Mouse (Mus musculus) B cell, adult 2 months (primary cell): Measurements from ENCODE around the gene Sim1.

Experiments used
- DNase-seq, 2 experiments: peaks; one replicate each; pipeline ENCODE4 v3.0.0; 2022

Gene Sim1

GRCm38 (mm10) chr10:50894170-50894991, at the start of gene Sim1:
Gene Sim1 (plus strand): TSS chr10:50894754.
- DNase-seq = peak in 1 of 2 experiments; percentile 33

DNA sequence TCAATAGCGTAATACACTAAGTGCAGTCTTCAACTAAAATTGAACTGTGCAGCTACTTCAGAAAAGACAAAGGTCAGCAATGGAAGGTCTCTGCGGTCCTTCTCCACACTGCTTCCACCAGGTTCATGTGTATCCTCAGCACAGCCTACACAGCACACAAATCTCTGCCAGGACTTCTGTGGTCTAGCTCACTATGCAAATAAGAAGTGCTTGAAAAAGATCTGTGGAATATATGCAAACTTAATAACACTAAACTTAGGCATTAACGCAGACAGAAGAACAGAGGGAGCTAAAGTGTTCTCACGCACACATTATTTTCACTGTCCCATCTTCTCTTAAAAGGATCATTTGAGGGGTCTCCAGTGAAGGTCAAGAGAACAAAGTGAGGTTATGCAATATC, 26.4 kb upstream of the Sim1 start:
- DNase-seq = no peak

- no peak for DNase-seq
These were observed 17.6 kb upstream of the Sim1 start for GRCm38 (mm10) chr10:50876952-50877351.

- DNase-seq = peak; percentile 28 to 36
These were observed 13.0 kb upstream of the Sim1 start for GRCm38 (mm10) chr10:50881476-50882069.

DNA sequence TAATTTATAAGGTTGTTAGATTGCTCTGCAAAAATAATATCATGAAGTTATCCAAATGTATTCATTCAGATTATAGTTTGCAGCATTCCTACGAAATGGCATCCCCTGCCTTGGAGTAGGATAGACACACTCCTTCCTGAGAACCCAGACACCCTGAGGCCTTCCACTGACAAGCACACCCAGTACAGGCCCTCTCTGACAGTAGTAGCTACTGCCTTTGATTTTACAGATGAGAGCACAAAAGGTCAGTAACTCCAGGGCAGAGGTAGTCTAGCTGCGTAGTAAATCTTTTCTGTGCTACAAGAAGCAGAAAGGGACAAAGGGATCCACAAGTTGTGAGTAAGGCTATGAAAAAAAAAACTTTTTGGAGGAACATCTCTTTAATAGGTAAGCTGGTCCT, 12.2 kb upstream of the Sim1 start:
- no peak for DNase-seq

GRCm38 (mm10) chr10:50886305-50886704, 8.2 kb upstream of the Sim1 start:
- DNase-seq = no peak

DNA sequence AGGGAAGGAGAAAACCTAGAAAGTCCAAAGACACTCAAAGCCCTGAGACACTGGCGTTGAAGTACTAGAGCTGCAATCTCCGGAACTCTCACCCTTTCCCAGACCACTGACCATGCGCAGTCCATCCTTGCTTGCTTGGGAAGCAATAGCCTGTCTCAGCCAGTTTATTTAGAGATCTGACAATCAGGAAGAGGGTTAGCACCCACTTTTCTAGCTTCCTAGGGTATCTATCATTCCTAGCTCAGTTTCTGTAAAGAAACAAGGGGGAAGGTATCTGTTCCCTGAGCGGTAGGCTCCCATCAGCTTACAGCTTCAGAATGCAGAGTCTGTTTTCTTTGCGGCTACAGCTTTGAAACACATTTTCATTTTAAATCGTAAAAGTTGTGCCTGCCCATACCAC, 3.9 kb upstream of the Sim1 start:
- DNase-seq = no peak

DNA sequence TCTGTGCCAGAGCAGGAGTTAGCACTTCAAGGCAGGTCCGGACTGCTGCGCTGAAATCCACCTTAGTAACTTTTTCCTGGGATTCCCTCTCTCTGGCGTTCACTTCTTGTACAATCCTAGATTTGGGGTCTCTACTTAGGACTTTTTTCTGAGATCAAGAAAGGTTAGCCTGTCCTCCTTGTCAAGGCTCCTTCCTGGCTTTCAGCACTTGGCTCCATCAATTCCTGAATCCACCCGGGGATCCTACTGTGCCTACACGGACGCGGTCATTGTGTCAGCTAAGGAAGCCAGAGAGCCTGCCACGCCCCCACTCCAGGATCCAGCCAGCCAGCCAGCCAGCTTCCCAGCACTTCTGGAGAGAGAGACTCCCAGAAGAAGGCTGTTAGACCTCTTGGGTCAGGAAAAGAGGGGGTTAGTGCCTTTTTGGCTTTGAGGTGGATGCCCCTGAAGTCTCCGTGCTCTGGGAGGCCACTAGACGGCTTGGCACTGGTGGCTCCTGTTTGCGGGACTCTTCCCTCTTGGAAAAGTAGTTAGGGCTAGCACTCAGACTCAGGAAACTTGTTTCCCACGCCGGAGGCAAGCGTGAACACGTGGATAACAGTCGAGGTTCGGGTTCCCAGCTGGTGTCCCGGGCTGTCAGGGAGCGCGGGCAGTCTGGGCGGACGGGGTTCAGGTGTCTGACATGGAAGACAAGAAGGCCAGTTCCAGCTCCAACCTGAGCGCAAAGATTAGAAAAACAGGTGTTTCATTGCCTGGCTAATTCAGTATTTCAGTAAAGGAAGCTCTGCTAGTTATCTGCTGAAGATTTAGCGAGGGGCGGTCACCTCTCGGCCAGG, 2.5 kb upstream of the Sim1 start:
- no peak for DNase-seq

DNA sequence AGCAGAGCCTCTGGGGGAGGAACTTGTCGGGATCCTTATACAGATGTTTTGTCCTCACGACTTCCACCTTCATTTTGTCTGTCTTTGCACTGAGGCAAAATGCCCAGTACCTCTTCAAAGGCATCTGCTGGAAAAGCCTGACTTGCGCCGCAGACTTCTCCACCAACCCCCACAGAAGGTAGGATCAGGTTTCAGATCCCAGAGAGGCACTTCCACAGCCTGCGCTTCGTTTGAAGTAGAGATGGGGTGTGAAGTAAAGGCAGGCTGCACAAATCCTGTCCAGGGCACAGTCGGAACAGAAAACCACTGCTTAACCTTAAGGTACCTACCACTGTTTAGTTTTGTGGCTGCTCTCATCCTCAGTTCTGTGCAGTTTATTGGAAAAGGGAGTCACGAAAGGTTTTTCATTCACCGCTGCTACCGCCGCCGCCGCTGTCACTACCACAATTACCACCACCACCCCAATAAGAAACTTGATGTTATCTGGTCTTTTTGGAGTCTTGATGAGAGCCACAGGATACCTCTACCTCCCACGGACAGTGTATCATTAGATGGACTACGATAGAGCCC, 1.7 kb upstream of the Sim1 start:
- no peak for DNase-seq

DNA sequence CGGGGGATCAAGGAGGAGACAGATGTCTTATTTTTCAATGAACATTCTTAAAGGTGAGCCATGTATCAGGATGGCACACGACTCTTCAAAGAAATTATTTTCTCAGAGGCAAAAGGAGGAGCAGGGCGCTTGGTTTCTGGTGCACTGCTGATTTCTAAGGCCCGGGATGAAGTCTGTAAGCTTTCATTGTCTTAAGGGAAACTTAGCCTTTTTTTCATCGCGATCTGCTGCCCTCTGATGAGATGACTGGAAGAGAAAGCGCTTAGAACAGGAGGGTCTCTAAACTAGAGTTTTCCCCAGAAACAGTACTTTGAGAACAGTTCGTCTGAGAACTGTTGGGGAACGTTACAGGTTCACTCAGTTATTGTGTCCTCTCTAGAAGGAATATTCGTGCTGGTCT, 1.0 kb upstream of the Sim1 start:
- peak in 1 of 2 experiments; percentile 11 for DNase-seq

DNA sequence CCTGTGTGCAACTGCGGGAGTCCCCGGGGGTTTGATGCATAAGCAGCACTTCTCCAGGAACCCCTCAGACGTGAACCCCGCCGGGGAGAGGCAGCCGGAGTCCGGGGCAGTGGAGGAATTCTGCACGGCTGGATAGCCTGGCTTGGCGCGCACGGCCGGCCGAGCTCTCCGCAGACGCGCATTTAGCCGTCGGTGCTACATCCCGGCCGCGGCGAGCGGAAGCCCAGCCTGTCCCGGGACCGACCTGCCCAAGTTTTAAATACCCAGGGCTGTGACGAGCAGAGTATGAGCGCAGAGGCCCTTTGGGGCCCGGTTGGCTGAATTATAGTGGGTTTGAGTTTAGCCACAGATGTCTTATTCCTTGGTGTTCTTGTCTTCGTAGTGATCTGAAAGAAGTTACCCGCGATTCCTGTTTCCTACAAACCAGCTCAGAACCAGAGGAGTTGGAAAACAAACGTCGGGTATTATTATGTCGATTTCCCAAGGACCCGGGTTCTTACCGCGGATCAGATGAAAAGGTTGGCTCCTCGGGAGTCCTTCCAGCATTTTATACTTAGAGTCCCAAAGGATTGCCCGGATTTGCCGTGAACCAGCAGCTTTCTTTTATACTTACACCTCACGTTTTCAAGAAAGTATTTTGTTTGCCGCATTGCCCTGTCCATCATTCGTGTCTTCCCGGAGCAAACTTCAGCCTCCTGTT, 687 bp downstream of the Sim1 start:
- DNase-seq = peak; percentile 43 to 51

- peak; percentile 17 to 37 for DNase-seq
These were observed 1.6 kb downstream of the Sim1 start for GRCm38 (mm10) chr10:50895881-50896766.

DNA sequence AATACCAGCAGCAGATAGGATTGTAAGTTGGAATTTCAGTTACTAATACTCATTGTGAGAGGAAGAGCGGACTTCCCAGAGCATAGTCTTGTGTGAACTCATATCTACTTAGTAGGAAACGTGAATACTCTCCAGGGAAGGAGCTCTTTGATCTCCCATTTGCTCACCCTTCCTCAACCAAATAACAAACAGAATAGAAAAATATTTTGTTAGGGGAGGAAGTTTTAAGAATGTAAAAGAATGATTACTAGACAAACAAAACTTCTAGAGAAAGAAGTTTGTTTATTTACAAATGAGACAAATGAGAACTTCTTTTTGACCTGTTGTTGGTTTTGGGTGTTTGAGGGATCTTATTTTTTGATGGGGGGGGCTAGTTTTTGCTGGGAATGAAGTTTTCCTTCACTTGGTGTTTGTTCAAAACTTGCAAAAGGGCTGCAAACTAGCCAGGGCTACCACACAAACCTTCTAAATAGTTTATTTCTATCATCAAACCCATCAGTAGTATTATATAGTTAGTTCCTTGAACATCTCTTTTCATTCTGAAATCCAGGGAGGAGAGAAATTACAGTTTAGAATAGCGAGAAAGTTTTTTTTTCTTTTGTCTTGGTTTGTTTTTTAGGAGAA, 2.3 kb downstream of the Sim1 start:
- DNase-seq = no peak

DNA sequence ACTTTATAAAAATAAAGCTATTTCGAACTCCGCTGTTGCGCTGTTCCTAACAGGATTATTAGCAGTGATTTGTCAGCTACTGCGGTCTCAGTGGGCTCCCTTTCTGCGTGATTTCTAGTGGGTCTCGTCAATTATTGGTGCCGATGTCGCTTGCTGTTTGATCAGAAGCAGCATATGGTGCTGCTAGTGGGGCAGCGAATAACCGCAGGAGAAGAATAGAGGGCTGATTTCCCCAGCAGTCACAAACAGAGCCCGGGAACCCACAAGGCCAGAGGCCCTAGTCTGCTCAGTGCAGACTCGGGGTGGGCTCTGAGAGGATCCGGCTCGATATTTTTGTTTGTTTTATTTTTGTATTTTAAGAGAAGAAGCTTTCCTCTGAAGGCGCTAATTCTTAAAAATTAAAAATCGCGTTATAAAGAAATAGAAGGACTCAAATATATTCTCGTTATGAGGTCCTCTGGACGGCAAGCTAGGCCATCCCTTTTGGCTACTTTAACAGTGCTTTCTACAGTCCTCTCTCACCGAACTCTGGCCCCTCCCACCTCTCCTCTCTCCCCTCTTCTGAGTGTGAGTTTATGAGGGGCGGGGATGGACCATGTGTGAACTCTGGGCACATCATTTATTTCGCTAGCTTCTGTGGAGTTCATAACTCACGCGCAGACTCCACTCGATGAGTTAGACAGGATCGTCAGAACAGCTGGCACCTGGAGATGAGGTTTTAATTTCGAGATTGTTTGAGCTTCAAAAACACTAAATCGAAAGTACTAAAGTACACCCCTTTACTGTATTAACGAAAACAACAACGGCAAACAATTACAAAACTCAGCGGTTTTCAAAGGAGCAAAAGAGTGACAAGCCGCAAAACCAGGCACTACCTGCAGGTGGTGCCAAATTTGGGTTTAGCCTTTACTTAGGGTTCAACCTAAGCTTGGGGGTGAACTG, 3.2 kb downstream of the Sim1 start:
- DNase-seq = peak; percentile 58 to 64

- no peak for DNase-seq
These were observed 4.1 kb downstream of the Sim1 start for GRCm38 (mm10) chr10:50898621-50899020.

DNA sequence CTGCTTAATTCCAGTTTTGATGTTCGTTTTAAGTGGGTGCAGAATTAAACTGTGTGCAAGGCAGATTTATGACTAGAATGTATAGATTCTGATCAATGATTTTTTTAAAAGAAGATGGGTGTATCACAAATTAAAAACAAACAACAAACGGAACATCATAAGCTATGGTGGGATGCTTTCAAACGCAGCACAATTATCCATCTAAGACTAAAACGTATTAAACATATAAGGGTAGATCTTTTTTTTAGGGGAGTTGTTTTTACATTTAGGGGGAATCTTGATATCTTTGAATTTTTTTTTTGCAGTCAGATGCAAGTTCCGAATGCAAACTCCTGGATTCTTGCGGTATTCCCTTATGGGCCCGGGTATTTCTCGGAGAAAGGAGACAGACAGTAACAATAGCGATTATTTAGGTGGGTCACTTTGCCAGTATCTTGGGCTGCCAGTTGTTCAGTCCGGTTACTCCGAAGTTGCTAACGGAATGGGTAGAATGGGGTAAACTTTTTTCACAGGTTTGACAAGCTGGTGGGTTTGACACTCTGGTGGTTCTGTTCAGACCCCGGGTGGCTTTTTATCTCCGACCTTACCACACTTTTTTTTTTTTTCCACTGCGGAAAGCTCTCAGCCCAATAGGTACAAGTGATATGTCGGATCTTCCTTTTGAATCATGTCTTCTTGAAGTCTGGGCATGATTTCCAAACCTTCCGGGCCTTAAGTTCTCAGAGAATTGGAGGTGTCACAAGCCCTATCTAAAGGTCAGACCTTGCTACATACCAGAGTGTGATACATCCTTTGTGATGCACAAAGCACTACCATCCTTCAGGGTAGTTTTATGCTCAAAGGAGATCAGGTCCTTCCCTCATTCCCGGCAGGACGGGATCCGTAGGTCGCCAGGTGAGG, 5.5 kb downstream of the Sim1 start:
- peak in 1 of 2 experiments; percentile 3 for DNase-seq

DNA sequence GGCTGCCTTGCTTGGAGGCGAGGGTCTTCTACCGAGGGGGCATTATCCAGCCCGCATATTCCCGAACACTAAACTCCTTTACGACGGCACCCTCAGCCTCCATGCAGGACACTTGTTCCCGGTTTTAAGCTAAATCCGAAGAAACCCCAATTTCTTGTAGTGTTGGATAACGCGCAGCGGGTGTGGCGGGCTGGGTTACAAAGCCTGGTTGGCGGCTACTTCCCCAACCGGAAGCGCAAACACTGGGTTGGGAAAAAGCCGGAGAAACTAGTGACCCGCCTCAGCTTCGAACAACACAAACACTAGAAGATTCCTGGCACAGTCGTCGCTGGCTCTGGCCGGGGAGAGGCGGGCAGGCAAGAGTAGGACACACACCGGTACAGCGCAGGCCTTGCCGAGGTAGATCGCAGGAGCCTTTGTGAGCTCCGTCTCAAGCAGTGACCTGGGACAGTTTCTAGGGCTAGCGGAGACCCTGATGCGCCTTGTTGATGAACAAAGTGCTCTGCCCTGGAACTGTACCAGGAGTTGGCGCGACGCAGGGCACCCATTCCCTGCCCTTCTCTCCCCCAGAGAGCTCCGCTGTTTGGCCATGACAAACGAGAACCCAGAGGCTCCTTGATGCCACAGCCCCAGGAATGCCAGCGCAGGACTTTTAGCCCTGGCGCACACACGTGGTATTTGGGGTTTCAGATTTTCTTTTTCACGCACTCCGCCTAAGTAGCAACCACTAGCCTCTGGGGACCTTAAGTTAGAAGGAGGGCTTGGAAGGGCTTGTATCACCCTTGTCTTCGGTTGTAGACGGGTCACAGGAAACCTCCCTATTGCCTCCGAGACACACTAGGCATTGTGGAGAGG, 6.4 kb downstream of the Sim1 start:
- DNase-seq = peak; percentile 27 to 38
